Comparison of ENCODE assay signal across 28 mouse cellular contexts in the genomic region with DNA sequence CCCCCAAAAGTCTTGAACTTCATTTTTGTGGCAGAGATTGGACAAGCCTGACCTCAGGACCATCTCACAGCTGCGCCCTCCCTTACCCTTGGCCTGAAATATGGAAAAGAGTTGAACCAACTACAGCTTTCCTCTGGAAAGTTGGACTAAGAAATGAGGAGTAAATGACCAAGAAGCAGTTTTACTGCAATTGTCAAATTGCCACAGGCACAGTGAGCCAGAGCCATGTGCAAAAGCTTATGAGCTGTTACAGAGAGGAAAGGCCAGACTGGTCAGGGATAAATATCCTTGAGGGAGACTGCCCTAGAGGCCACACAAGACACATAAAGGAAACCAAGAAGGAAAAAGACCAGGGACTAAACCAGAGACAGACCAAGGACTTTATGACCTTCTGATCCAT. TPM values are rescaled to one million over a fixed set of nuclear protein-coding genes. Genes with fewer than 3 reads are reported as not detected.
DNase-seq lines count a peak whose midpoint lies in the region; ATAC-seq and TF ChIP-seq lines count a peak whose summit lies in the region.
"Had no signal": no experiment of that assay in that cellular context is flagged by ENCODE, and none has a peak within 500 bp of the region (broad histone marks: within the 10 kb centered on the region; RNA-seq: fewer than 3 reads in every experiment).

No protein-coding gene starts in this region.

- WGBS in kidney, adult 2 months: 83% methylated on average over 1 of the region's 1 CpGs
- WGBS in kidney, embryonic 16.5 days: 95% methylated on average over 1 of the region's 1 CpGs
- 90% methylated on average over 1 of the region's 1 CpGs for WGBS in hindbrain, postnatal 0 days

- no peak for TF ChIP-seq POLR2A in kidney, adult 2 months (IDR thresholded peaks at IDR 0.05; ENCODE audit: low read depth, low read length)

- no peak overlapping the region for H3K27ac ChIP-seq in kidney, adult 2 months (ENCODE audit: insufficient read depth, low read depth, low read length)
- H3K27ac ChIP-seq in kidney, embryonic 16.5 days (ENCODE audit: low read length): no peak overlapping the region
- H3K27ac ChIP-seq in hindbrain, postnatal 0 days: no peak overlapping the region
- H3K27ac ChIP-seq: embryonic facial prominence, embryonic 12.5 days; heart, adult 2 months; heart, embryonic 13.5 days; hindbrain, embryonic 14.5 days; limb, embryonic 15.5 days; liver, embryonic 15.5 days; midbrain, embryonic 13.5 days had no signal

- no peak overlapping the region for H3K9ac ChIP-seq in kidney, embryonic 16.5 days (replicated peaks; ENCODE audit: low read length)
- H3K9ac ChIP-seq in hindbrain, postnatal 0 days (replicated peaks; ENCODE audit: low read length): no peak overlapping the region
- H3K9ac ChIP-seq: embryonic facial prominence, embryonic 12.5 days; forebrain, postnatal 0 days; heart, embryonic 13.5 days; hindbrain, embryonic 14.5 days; limb, embryonic 15.5 days; liver, embryonic 15.5 days; midbrain, embryonic 13.5 days had no signal

- H3K4me2 ChIP-seq in kidney, embryonic 16.5 days (replicated peaks; ENCODE audit: low read depth, low read length): no peak overlapping the region
- no peak overlapping the region for H3K4me2 ChIP-seq in hindbrain, postnatal 0 days (ENCODE audit: low read depth, low read length)
- H3K4me2 ChIP-seq: embryonic facial prominence, embryonic 12.5 days; heart, embryonic 13.5 days; hindbrain, embryonic 14.5 days; limb, embryonic 15.5 days; liver, embryonic 15.5 days; midbrain, embryonic 13.5 days had no signal

- no peaks in the 10 kb centered on the region for H3K36me3 ChIP-seq in kidney, adult 2 months (ENCODE audit: control insufficient read depth, insufficient read depth, low read length)
- no peaks in the 10 kb centered on the region for H3K36me3 ChIP-seq in kidney, embryonic 16.5 days (ENCODE audit: insufficient read depth, low read length)
- H3K36me3 ChIP-seq in hindbrain, postnatal 0 days (ENCODE audit: insufficient read depth, low read length): no peaks in the 10 kb centered on the region
- H3K36me3 ChIP-seq: embryonic facial prominence, embryonic 12.5 days; heart, embryonic 13.5 days; limb, embryonic 15.5 days; liver, embryonic 15.5 days; midbrain, embryonic 13.5 days had no signal

- ATAC-seq in kidney, embryonic 16.5 days (ENCODE audit: low FRiP score, low TSS enrichment): no peak
- ATAC-seq in hindbrain, postnatal 0 days: no peak
- ATAC-seq: forebrain, postnatal 0 days; midbrain, embryonic 13.5 days had no signal

- DNase-seq in adrenal gland, adult 2 months: peak; percentile 34
- no peak for DNase-seq in adrenal gland, postnatal 25 days
- peak; percentile 56 for DNase-seq in kidney, adult 2 months
- DNase-seq in lung, postnatal 36 days: peak; percentile 36
- no peak for DNase-seq in lung, postnatal 25 days (ENCODE audit: low spot score)
- DNase-seq in kidney, postnatal 14 days: peak; percentile 58
- DNase-seq in hindbrain, postnatal 0 days (ENCODE audit: low spot score): no peak
- DNase-seq: cerebellum, adult 18-20 months; cerebellum, postnatal 14 days; forebrain, postnatal 0 days; heart, postnatal 4 days; retina, postnatal 1 day; thymus, postnatal 14 days had no signal

- no peaks in the 10 kb centered on the region for H3K27me3 ChIP-seq in kidney, adult 2 months (replicated peaks; ENCODE audit: control insufficient read depth, insufficient read depth, low read length)
- H3K27me3 ChIP-seq in kidney, embryonic 16.5 days (ENCODE audit: insufficient read depth, low read length): no peaks in the 10 kb centered on the region
- H3K27me3 ChIP-seq in hindbrain, postnatal 0 days (ENCODE audit: insufficient read depth, low read length): no peaks in the 10 kb centered on the region
- H3K27me3 ChIP-seq: embryonic facial prominence, embryonic 12.5 days; limb, embryonic 15.5 days; liver, embryonic 15.5 days; midbrain, embryonic 13.5 days had no signal

- no peak overlapping the region for H3K4me3 ChIP-seq in kidney, adult 2 months (ENCODE audit: insufficient read depth, low read depth, low read length)
- H3K4me3 ChIP-seq in kidney, embryonic 16.5 days (ENCODE audit: low read length): no peak overlapping the region
- no peak overlapping the region for H3K4me3 ChIP-seq in hindbrain, postnatal 0 days (ENCODE audit: low read length)
- H3K4me3 ChIP-seq: embryonic facial prominence, embryonic 12.5 days; heart, adult 2 months; heart, embryonic 13.5 days; limb, embryonic 15.5 days; liver, embryonic 15.5 days; megakaryocyte, embryonic 14.5 days; midbrain, embryonic 13.5 days had no signal

- H3K9me3 ChIP-seq in kidney, embryonic 16.5 days (ENCODE audit: low read length): no peaks in the 10 kb centered on the region
- no peaks in the 10 kb centered on the region for H3K9me3 ChIP-seq in hindbrain, postnatal 0 days (ENCODE audit: low read length)
- H3K9me3 ChIP-seq: embryonic facial prominence, embryonic 12.5 days; heart, embryonic 13.5 days; limb, embryonic 15.5 days; liver, embryonic 15.5 days; megakaryocyte, embryonic 14.5 days; midbrain, embryonic 13.5 days had no signal

- H3K4me1 ChIP-seq in kidney, adult 2 months (ENCODE audit: control insufficient read depth, insufficient read depth, low read length): no peaks in the 10 kb centered on the region; the same call in 1 of the 2 replicates
- peaks cover 3% of the 10 kb centered on the region; the same call in 1 of the 2 replicates for H3K4me1 ChIP-seq in kidney, embryonic 16.5 days (ENCODE audit: insufficient read depth, low read length)
- H3K4me1 ChIP-seq in hindbrain, postnatal 0 days (ENCODE audit: insufficient read depth, low read length): no peaks in the 10 kb centered on the region
- H3K4me1 ChIP-seq: liver, embryonic 15.5 days; megakaryocyte, embryonic 14.5 days; midbrain, embryonic 13.5 days had no signal

- no peak for TF ChIP-seq CTCF in kidney, adult 2 months (conservative IDR thresholded peaks at IDR 0.05; ENCODE audit: insufficient read depth, insufficient read length, low read depth, low read length)
- TF ChIP-seq CTCF in hindbrain, postnatal 0 days (IDR thresholded peaks at IDR 0.05; ENCODE audit: low read depth): no peak

RNA-seq across cellular contexts. Expression of a gene that starts 38.5 kb away (rescaled TPM):
- not detected for total RNA-seq in adrenal gland, adult 2 months (2021)
- polyA plus RNA-seq in adrenal gland, adult 2 months (2012; rRNA removed): not detected in 2 replicates
- 0.39 TPM in 1 of 2 replicates, not detected in the other for total RNA-seq in adrenal gland, postnatal 25 days (2021)
- 0.09 and 0.14 TPM in 2 replicates for polyA plus RNA-seq in kidney, adult 2 months (2012; rRNA removed)
- not detected in 2 replicates for polyA plus RNA-seq in kidney, embryonic 16.5 days (2015; fragmentation: Nextera tagmentation; extraction: Ambion mirVana)
- total RNA-seq in hindbrain, postnatal 0 days (2014; rRNA removed): not detected in 2 replicates
- not detected in 2 replicates for polyA plus RNA-seq in hindbrain, postnatal 0 days (2015; fragmentation: Nextera tagmentation; extraction: Ambion mirVana)
- total RNA-seq: forebrain, postnatal 0 days; heart, adult 2 months; heart, postnatal 4 days; left cerebral cortex, postnatal 25 days had no signal
- polyA plus RNA-seq: embryonic facial prominence, embryonic 12.5 days; forebrain, embryonic 11.5 days; forebrain, postnatal 0 days; heart, adult 2 months; heart, embryonic 13.5 days; hindbrain, embryonic 14.5 days; intestine, embryonic 14.5 days; limb, embryonic 15.5 days; liver, embryonic 15.5 days; lung, embryonic 16.5 days; midbrain, embryonic 13.5 days; neural tube, embryonic 11.5 days; stomach, embryonic 14.5 days had no signal

Comparison
In these comparisons a context has a peak if more than half of its experiments do, and no peak if none do; other contexts are left out.
1. DNase-seq: peak in adrenal gland, adult 2 months (single experiment), kidney, adult 2 months (single experiment), lung, postnatal 36 days (single experiment) and kidney, postnatal 14 days (single experiment); none in adrenal gland, postnatal 25 days (single experiment), lung, postnatal 25 days (single experiment) and hindbrain, postnatal 0 days (single experiment).